Mouse (Mus musculus) regulatory T cell (primary cell): Measurements from ENCODE around the gene Dhx34.
"Not testable (repeated sequence)": the region's sequence is repeated elsewhere in the genome, so short reads cannot be mapped to it uniquely, and the experiment has no call there.

ENCODE experiments used
- in situ Hi-C: fragments of 300-600 bp; cut with MboI, MseI; formaldehyde crosslinking; loops from one replicate; pipeline ENCODE4 v1.15.1; 2025; ENCODE audit warnings: high pct_unique_total_duplicates

Gene Dhx34

GRCm38 (mm10) chr7:16221582-16222272 is at the start of gene Dhx34:
Gene Dhx34, minus strand, starts transcription at chr7:16222037.
- in situ Hi-C loops, result no loop called here

GRCm38 (mm10) chr7:16271139-16271538 is 49.3 kb upstream of the Dhx34 start:
- in situ Hi-C loops, result loop anchor here (5.0 kb wide), 1 partner anchor 79 kb away; no protein-coding TSS in a partner anchor

- in situ Hi-C loops, result not testable (repeated sequence)
These were observed 44.8 kb upstream of the Dhx34 start for GRCm38 (mm10) chr7:16266593-16266992.

GRCm38 (mm10) chr7:16265856-16266255 is 44.0 kb upstream of the Dhx34 start:
- in situ Hi-C loops, result no loop called here

GRCm38 (mm10) chr7:16263843-16264242 is 42.0 kb upstream of the Dhx34 start:
- in situ Hi-C loops, result no loop called here

- in situ Hi-C loops, result no loop called here
These were observed 41.4 kb upstream of the Dhx34 start for GRCm38 (mm10) chr7:16263015-16263787.

GRCm38 (mm10) chr7:16261097-16261496 is 39.3 kb upstream of the Dhx34 start:
- in situ Hi-C loops, result no loop called here

GRCm38 (mm10) chr7:16259110-16259590 is 37.3 kb upstream of the Dhx34 start, which contains the start of gene C5ar1:
Gene C5ar1, minus strand, starts transcription at chr7:16259540.
- in situ Hi-C loops, result no loop called here

GRCm38 (mm10) chr7:16257830-16258229 is 36.0 kb upstream of the Dhx34 start:
- in situ Hi-C loops, result no loop called here

- in situ Hi-C loops, result not testable (repeated sequence)
These were observed 34.1 kb upstream of the Dhx34 start for GRCm38 (mm10) chr7:16255963-16256362.

GRCm38 (mm10) chr7:16254195-16254594 is 32.4 kb upstream of the Dhx34 start:
- in situ Hi-C loops, result no loop called here

GRCm38 (mm10) chr7:16250687-16251086 is 28.9 kb upstream of the Dhx34 start:
- in situ Hi-C loops, result no loop called here

GRCm38 (mm10) chr7:16245958-16246357 is 24.1 kb upstream of the Dhx34 start:
- in situ Hi-C loops, result no loop called here

GRCm38 (mm10) chr7:16244067-16244466 is 22.2 kb upstream of the Dhx34 start, which contains the start of gene C5ar2:
Gene C5ar2, minus strand, starts transcription at chr7:16244154.
- in situ Hi-C loops, result no loop called here

GRCm38 (mm10) chr7:16242198-16242597 is 20.4 kb upstream of the Dhx34 start:
- in situ Hi-C loops, result no loop called here

- in situ Hi-C loops, result no loop called here
These were observed 19.9 kb upstream of the Dhx34 start for GRCm38 (mm10) chr7:16241787-16242186.

- in situ Hi-C loops, result no loop called here
These were observed 19.1 kb upstream of the Dhx34 start for GRCm38 (mm10) chr7:16240978-16241303.

GRCm38 (mm10) chr7:16240281-16240977 is 18.6 kb upstream of the Dhx34 start:
- in situ Hi-C loops, result no loop called here

- in situ Hi-C loops, result no loop called here
These were observed 17.7 kb upstream of the Dhx34 start for GRCm38 (mm10) chr7:16239554-16239997.

- in situ Hi-C loops, result no loop called here
These were observed 8.0 kb upstream of the Dhx34 start for GRCm38 (mm10) chr7:16229869-16230268.

GRCm38 (mm10) chr7:16213986-16214385 is 7.9 kb downstream of the Dhx34 start:
- in situ Hi-C loops, result no loop called here

- in situ Hi-C loops, result no loop called here
These were observed 8.6 kb downstream of the Dhx34 start for GRCm38 (mm10) chr7:16213196-16213595.
